Mouse (Mus musculus) CH12.LX (cell line): ENCODE data around the gene Wnt5a. TPM values are rescaled to one million over a fixed set of nuclear protein-coding genes. Genes with fewer than 3 reads are reported as not detected.

ENCODE experiments used
- DNase-seq: peaks from one replicate; pipeline ENCODE4 v3.0.0-alpha.2; 2013; ENCODE audit errors: extremely low read depth
- H3K27ac ChIP-seq: 2 replicates; pipeline ENCODE4 v1.5.1; 2012; ENCODE audit warnings: low read depth, mild to moderate bottlenecking, control low read depth, moderate library complexity; ENCODE audit not compliant: insufficient read depth
- H3K27me3 ChIP-seq: replicated peaks from 2 replicates; pipeline ENCODE3; 2012; ENCODE audit warnings: inconsistent platforms
- H3K36me3 ChIP-seq, 2 experiments: replicated peaks in 1 of 2; 2 replicates each; pipeline versions ENCODE3 to v1.6.1; 2012; ENCODE audit warnings: inconsistent platforms in 1 of 2, low read length in 1 of 2, mild to moderate bottlenecking in 1 of 2, mixed read lengths in 1 of 2, moderate library complexity in 1 of 2; ENCODE audit not compliant: control insufficient read depth in 1 of 2, insufficient read depth in 1 of 2
- H3K4me1 ChIP-seq, 2 experiments: 2 replicates each; pipeline ENCODE4 v1.6.1; 2012; ENCODE audit warnings: inconsistent platforms in 1 of 2, moderate library complexity in 1 of 2; ENCODE audit not compliant: insufficient read depth in 2 of 2, control insufficient read depth in 1 of 2
- H3K4me2 ChIP-seq: 2 replicates; pipeline ENCODE4 v1.6.1; 2012; ENCODE audit warnings: low read depth, mild to moderate bottlenecking, control low read depth; ENCODE audit not compliant: poor library complexity, insufficient read depth, severe bottlenecking
- H3K4me3 ChIP-seq, 3 experiments: fragments of 150-350 bp in 1 of 3; sonication (generic) in 1 of 3; replicated peaks in 1 of 3; 2 replicates each; pipeline versions ENCODE3 to v1.5.1; 2011 to 2012; ENCODE audit warnings: low read depth in 2 of 3, low read length in 2 of 3, mild to moderate bottlenecking in 2 of 3, moderate library complexity in 2 of 3, control low read depth in 1 of 3, improper control_type of control experiment in 1 of 3, inconsistent platforms in 1 of 3, mixed read lengths in 1 of 3; ENCODE audit not compliant: poor library complexity in 1 of 3
- H3K79me2 ChIP-seq: replicated peaks from 2 replicates; pipeline ENCODE4 v1.6.1; 2012; ENCODE audit warnings: mild to moderate bottlenecking, moderate library complexity; ENCODE audit not compliant: control insufficient read depth, poor library complexity, insufficient read depth, severe bottlenecking; ENCODE audit errors: extremely low read depth
- H3K9ac ChIP-seq: 2 replicates; pipeline ENCODE4 v1.6.1; 2012; ENCODE audit warnings: low read depth, mild to moderate bottlenecking, control low read depth, moderate library complexity; ENCODE audit not compliant: insufficient read depth
- H3K9me3 ChIP-seq: replicated peaks from 2 replicates; pipeline ENCODE3; 2012; ENCODE audit warnings: low read length, inconsistent platforms, mixed read lengths
- BHLHE40 ChIP-seq: IDR thresholded peaks from 2 replicates; pipeline ENCODE4 v1.6.1; 2011; ENCODE audit warnings: mild to moderate bottlenecking, low read depth, low read length, improper control_type of control experiment
- CTCF ChIP-seq, 2 experiments: IDR thresholded peaks in 1 of 2; conservative IDR thresholded peaks in 1 of 2; 2 replicates each; pipeline ENCODE4 v1.5.1; 2011 to 2012; ENCODE audit warnings: low read depth in 2 of 2, low read length in 2 of 2, improper control_type of control experiment in 1 of 2, inconsistent platforms in 1 of 2, mild to moderate bottlenecking in 1 of 2, moderate library complexity in 1 of 2
- E2F4 ChIP-seq: IDR thresholded peaks from 2 replicates; pipeline ENCODE4 v1.6.1; 2011; ENCODE audit warnings: low read depth, low read length, improper control_type of control experiment; ENCODE audit not compliant: insufficient replicate concordance
- ELF1 ChIP-seq: IDR thresholded peaks from 2 replicates; pipeline ENCODE4 v1.6.1; 2014; ENCODE audit warnings: low read depth, mild to moderate bottlenecking, inconsistent platforms, low read length, improper control_type of control experiment
- EP300 ChIP-seq: IDR thresholded peaks from 2 replicates; pipeline ENCODE4 v1.6.1; 2011; ENCODE audit warnings: low read length, improper control_type of control experiment
- GABPA ChIP-seq: IDR thresholded peaks from 2 replicates; pipeline ENCODE4 v1.6.1; 2012; ENCODE audit warnings: low read depth, low read length, improper control_type of control experiment, inconsistent platforms; ENCODE audit not compliant: insufficient replicate concordance
- HCFC1 ChIP-seq: IDR thresholded peaks from 2 replicates; pipeline ENCODE4 v1.6.1; 2012; ENCODE audit warnings: low read depth, mild to moderate bottlenecking, inconsistent platforms, low read length, improper control_type of control experiment
- JUN ChIP-seq: IDR thresholded peaks from 2 replicates; pipeline ENCODE4 v1.6.1; 2011; ENCODE audit warnings: low read depth, mild to moderate bottlenecking, low read length, improper control_type of control experiment, moderate library complexity; ENCODE audit not compliant: insufficient read depth
- JUND ChIP-seq: conservative IDR thresholded peaks from 2 replicates; pipeline ENCODE4 v1.6.1; 2011; ENCODE audit warnings: low read depth, low read length, improper control_type of control experiment
- KAT2A ChIP-seq: IDR thresholded peaks from 2 replicates; pipeline ENCODE4 v1.6.1; 2012; ENCODE audit warnings: low read length, improper control_type of control experiment, inconsistent platforms; ENCODE audit not compliant: insufficient replicate concordance
- MAX ChIP-seq: IDR thresholded peaks from 2 replicates; pipeline ENCODE4 v1.6.1; 2011; ENCODE audit warnings: low read length, improper control_type of control experiment
- MAZ ChIP-seq: IDR thresholded peaks from 2 replicates; pipeline ENCODE4 v1.6.1; 2012; ENCODE audit warnings: low read depth, mild to moderate bottlenecking, inconsistent platforms, low read length, improper control_type of control experiment, moderate library complexity
- MEF2A ChIP-seq: IDR thresholded peaks from 2 replicates; pipeline ENCODE4 v1.6.1; 2014; ENCODE audit warnings: low read depth, mild to moderate bottlenecking, inconsistent platforms, low read length, improper control_type of control experiment, borderline replicate concordance
- RCOR1 ChIP-seq: conservative IDR thresholded peaks from 2 replicates; pipeline ENCODE4 v1.6.1; 2012; ENCODE audit warnings: low read depth, mild to moderate bottlenecking, inconsistent platforms, low read length, improper control_type of control experiment
- TCF12 ChIP-seq: IDR thresholded peaks from 2 replicates; pipeline ENCODE4 v1.6.1; 2014; ENCODE audit warnings: low read depth, mild to moderate bottlenecking, inconsistent platforms, low read length, improper control_type of control experiment
- USF2 ChIP-seq: conservative IDR thresholded peaks from 2 replicates; pipeline ENCODE4 v1.6.1; 2011; ENCODE audit warnings: low read depth, low read length, improper control_type of control experiment
- ZC3H11A ChIP-seq: IDR thresholded peaks from 2 replicates; pipeline ENCODE4 v1.6.1; 2012; ENCODE audit warnings: low read depth, mild to moderate bottlenecking, inconsistent platforms, low read length, improper control_type of control experiment
- ZMIZ1 ChIP-seq: IDR thresholded peaks from 2 replicates; pipeline ENCODE4 v1.6.1; 2012; ENCODE audit warnings: low read depth, mild to moderate bottlenecking, inconsistent platforms, low read length, improper control_type of control experiment
- dilution Hi-C: fragments of 300-500 bp; cut with MboI; formaldehyde crosslinking; loops from 2 replicates; pipeline ENCODE4 v1.14.3; 2020; ENCODE audit warnings: low sequenced_read_pairs; ENCODE audit not compliant: extremely low pct_unique_long_range_greater_than_20kb, extremely low pct_ligation_motif_present
- in situ Hi-C: fragments of 300-500 bp; cut with MboI; formaldehyde crosslinking; loops from 3 replicates; pipeline ENCODE4 v1.14.3; 2019; ENCODE audit warnings: low sequenced_read_pairs, low pct_ligation_motif_present, low pct_unique_long_range_greater_than_20kb, mixed read lengths
- polyA plus RNA-seq: library from polyadenylated mRNA; unstranded; fragments of >175 nt; gene quantifications from 2 replicates; pipeline ENCODE4 v1.2.1, GENCODE M21; 2012; ENCODE audit warnings: low read depth; ENCODE audit not compliant: insufficient read length
- total RNA-seq, 2 experiments: library from RNA; depleted of rRNA; stranded (reverse); fragments of 300-350 nt in 1 of 2; fragments of >200 nt in 1 of 2; gene quantifications; 2 replicates each; pipeline ENCODE4 v1.2.3; 2012 to 2014

Wnt5a gene
- total and polyA plus RNA-seq, 3 experiments = not detected

GRCm38 (mm10) chr14:28531531-28531930 lies 27.0 kb downstream of the Wnt5a start:
- DNase-seq = no peak
- Histone ChIP-seq H3K9ac (no peak overlapping the region), H3K27me3 (no peaks in the 10 kb centered on the region), H3K4me3 (no peak overlapping the region), H3K27ac (no peak overlapping the region), H3K79me2 (no peaks in the 10 kb centered on the region), H3K9me3 (peaks cover 82% of the 10 kb centered on the region)
- no peak for TF ChIP-seq KAT2A
- TF ChIP-seq USF2 = no peak
- TF ChIP-seq HCFC1 = no peak
- TF ChIP-seq ELF1 = no peak
- TF ChIP-seq TCF12 = no peak
- no peak for TF ChIP-seq CTCF (conservative IDR thresholded peaks at IDR 0.05 in 1 of 2, IDR thresholded peaks at IDR 0.05 in 1 of 2; ENCODE audit: low read depth in 2 of 2, low read length in 2 of 2)
- no peak for TF ChIP-seq JUN
- no peak for TF ChIP-seq ZC3H11A
- no peak for TF ChIP-seq BHLHE40
- TF ChIP-seq EP300 = no peak
- TF ChIP-seq, all 38 proteins: peak for 0
- dilution Hi-C loops = no loop called here
- Histone ChIP-seq H3K36me3 (no peaks in the 10 kb centered on the region), H3K4me2 (no peak overlapping the region), H3K4me1 (no peaks in the 10 kb centered on the region)
- in situ Hi-C loops = no loop called here

DNA sequence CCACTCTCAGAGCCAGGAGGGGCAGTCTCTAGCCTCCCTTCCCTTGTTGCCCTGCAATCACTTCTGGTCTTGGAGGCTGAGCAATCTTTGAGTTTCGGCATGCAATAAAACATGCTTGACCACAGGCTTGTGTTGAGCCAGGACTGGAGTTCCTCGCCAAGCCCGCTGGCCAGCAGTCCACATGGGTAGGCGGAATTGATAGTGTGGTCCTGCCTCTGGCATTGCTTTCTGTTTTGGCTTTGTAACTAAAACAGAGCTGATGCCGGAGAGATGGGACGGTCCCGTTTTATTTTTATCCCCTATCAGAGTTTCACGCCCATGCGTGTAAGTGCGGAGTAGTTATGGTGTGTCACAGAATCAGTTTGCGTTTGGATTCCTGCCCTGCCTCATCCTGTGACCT lies 28.4 kb downstream of the Wnt5a start:
- Histone ChIP-seq H3K4me1 (no peaks in the 10 kb centered on the region), H3K9me3 (peaks cover 89% of the 10 kb centered on the region), H3K4me3 (no peak overlapping the region), H3K27me3 (no peaks in the 10 kb centered on the region), H3K9ac (no peak overlapping the region), H3K27ac (no peak overlapping the region), H3K4me2 (no peak overlapping the region), H3K36me3 (no peaks in the 10 kb centered on the region), H3K79me2 (no peaks in the 10 kb centered on the region)
- in situ Hi-C loops (no loop called here), dilution Hi-C loops (no loop called here)
- no peak for DNase-seq
- TF ChIP-seq HCFC1 (no peak), TCF12 (no peak), ZMIZ1 (no peak), USF2 (no peak), ELF1 (no peak), RCOR1 (no peak), E2F4 (no peak), GABPA (no peak), JUND (no peak), MAX (no peak), MAZ (no peak), MEF2A (no peak)
